Mouse (Mus musculus) ES-CJ7 (cell line): ENCODE measurements around the gene Chst8.

Source experiments
- DNase-seq: peaks from one replicate; pipeline ENCODE4 v3.0.0; 2011; ENCODE audit warnings: low read depth, low spot score

Chst8 gene

GRCm38 (mm10) chr7:34669336-34669735 is 143.2 kb downstream of the Chst8 start:
- DNase-seq: peak; percentile 96

GRCm38 (mm10) chr7:34667874-34668273 is 144.6 kb downstream of the Chst8 start:
- DNase-seq: no peak

GRCm38 (mm10) chr7:34663145-34663544 is 149.4 kb downstream of the Chst8 start:
- DNase-seq: no peak

GRCm38 (mm10) chr7:34662227-34662626 is 150.3 kb downstream of the Chst8 start:
- no peak for DNase-seq

- no peak for DNase-seq
Observed at GRCm38 (mm10) chr7:34659386-34660085, 153.0 kb downstream of the Chst8 start.

- no peak for DNase-seq
Observed at GRCm38 (mm10) chr7:34656632-34657031, 155.9 kb downstream of the Chst8 start, which contains the start of gene Kctd15. Gene Kctd15 (minus strand): TSS chr7:34656732.

- DNase-seq: peak; percentile 79
Observed at GRCm38 (mm10) chr7:34655086-34655839, 157.2 kb downstream of the Chst8 start.

GRCm38 (mm10) chr7:34654441-34655085 is 157.9 kb downstream of the Chst8 start:
- no peak for DNase-seq

- DNase-seq: no peak
Observed at GRCm38 (mm10) chr7:34653731-34654440, 158.6 kb downstream of the Chst8 start.

GRCm38 (mm10) chr7:34652751-34653502 is 159.6 kb downstream of the Chst8 start:
- DNase-seq: peak; percentile 48

GRCm38 (mm10) chr7:34651381-34651780 is 161.1 kb downstream of the Chst8 start:
- no peak for DNase-seq

GRCm38 (mm10) chr7:34647052-34647451 is 165.5 kb downstream of the Chst8 start:
- no peak for DNase-seq

GRCm38 (mm10) chr7:34646144-34646795 is 166.2 kb downstream of the Chst8 start:
- DNase-seq: no peak

- no peak for DNase-seq
Observed at GRCm38 (mm10) chr7:34645623-34646022, 166.9 kb downstream of the Chst8 start.

GRCm38 (mm10) chr7:34644591-34644990 is 167.9 kb downstream of the Chst8 start:
- no peak for DNase-seq

- DNase-seq: peak; percentile 74
Observed at GRCm38 (mm10) chr7:34643329-34643728, 169.2 kb downstream of the Chst8 start.

- DNase-seq: no peak
Observed at GRCm38 (mm10) chr7:34641968-34642367, 170.5 kb downstream of the Chst8 start.

GRCm38 (mm10) chr7:34639798-34640197 is 172.7 kb downstream of the Chst8 start:
- DNase-seq: no peak

- no peak for DNase-seq
Observed at GRCm38 (mm10) chr7:34636661-34637060, 175.8 kb downstream of the Chst8 start.

GRCm38 (mm10) chr7:34632966-34633742 is 179.4 kb downstream of the Chst8 start:
- DNase-seq: no peak
